Mouse (Mus musculus) CH12.LX (cell line): ENCODE measurements around the gene Smndc1. TPM values are rescaled to one million over a fixed set of nuclear protein-coding genes. Genes with fewer than 3 reads are reported as not detected.

Experiments used
- DNase-seq: peaks from one replicate; pipeline ENCODE4 v3.0.0-alpha.2; 2013; ENCODE audit errors: extremely low read depth
- H3K27ac ChIP-seq: 2 replicates; pipeline ENCODE4 v1.5.1; 2012; ENCODE audit warnings: low read depth, mild to moderate bottlenecking, control low read depth, moderate library complexity; ENCODE audit not compliant: insufficient read depth
- H3K27me3 ChIP-seq: replicated peaks from 2 replicates; pipeline ENCODE3; 2012; ENCODE audit warnings: inconsistent platforms
- H3K36me3 ChIP-seq, 2 experiments: replicated peaks in 1 of 2; 2 replicates each; pipeline versions ENCODE3 to v1.6.1; 2012; ENCODE audit warnings: inconsistent platforms in 1 of 2, low read length in 1 of 2, mild to moderate bottlenecking in 1 of 2, mixed read lengths in 1 of 2, moderate library complexity in 1 of 2; ENCODE audit not compliant: control insufficient read depth in 1 of 2, insufficient read depth in 1 of 2
- H3K4me1 ChIP-seq, 2 experiments: 2 replicates each; pipeline ENCODE4 v1.6.1; 2012; ENCODE audit warnings: inconsistent platforms in 1 of 2, moderate library complexity in 1 of 2; ENCODE audit not compliant: insufficient read depth in 2 of 2, control insufficient read depth in 1 of 2
- H3K4me2 ChIP-seq: 2 replicates; pipeline ENCODE4 v1.6.1; 2012; ENCODE audit warnings: low read depth, mild to moderate bottlenecking, control low read depth; ENCODE audit not compliant: poor library complexity, insufficient read depth, severe bottlenecking
- H3K4me3 ChIP-seq, 3 experiments: fragments of 150-350 bp in 1 of 3; sonication (generic) in 1 of 3; replicated peaks in 1 of 3; 2 replicates each; pipeline versions ENCODE3 to v1.5.1; 2011 to 2012; ENCODE audit warnings: low read depth in 2 of 3, low read length in 2 of 3, mild to moderate bottlenecking in 2 of 3, moderate library complexity in 2 of 3, control low read depth in 1 of 3, improper control_type of control experiment in 1 of 3, inconsistent platforms in 1 of 3, mixed read lengths in 1 of 3; ENCODE audit not compliant: poor library complexity in 1 of 3
- H3K79me2 ChIP-seq: replicated peaks from 2 replicates; pipeline ENCODE4 v1.6.1; 2012; ENCODE audit warnings: mild to moderate bottlenecking, moderate library complexity; ENCODE audit not compliant: control insufficient read depth, poor library complexity, insufficient read depth, severe bottlenecking; ENCODE audit errors: extremely low read depth
- H3K9ac ChIP-seq: 2 replicates; pipeline ENCODE4 v1.6.1; 2012; ENCODE audit warnings: low read depth, mild to moderate bottlenecking, control low read depth, moderate library complexity; ENCODE audit not compliant: insufficient read depth
- H3K9me3 ChIP-seq: replicated peaks from 2 replicates; pipeline ENCODE3; 2012; ENCODE audit warnings: low read length, inconsistent platforms, mixed read lengths
- CHD2 ChIP-seq: IDR thresholded peaks from 2 replicates; pipeline ENCODE4 v1.6.1; 2011; ENCODE audit warnings: low read length, improper control_type of control experiment
- CTCF ChIP-seq, 2 experiments: IDR thresholded peaks in 1 of 2; conservative IDR thresholded peaks in 1 of 2; 2 replicates each; pipeline ENCODE4 v1.5.1; 2011 to 2012; ENCODE audit warnings: low read depth in 2 of 2, low read length in 2 of 2, improper control_type of control experiment in 1 of 2, inconsistent platforms in 1 of 2, mild to moderate bottlenecking in 1 of 2, moderate library complexity in 1 of 2
- E2F4 ChIP-seq: IDR thresholded peaks from 2 replicates; pipeline ENCODE4 v1.6.1; 2011; ENCODE audit warnings: low read depth, low read length, improper control_type of control experiment; ENCODE audit not compliant: insufficient replicate concordance
- JUN ChIP-seq: IDR thresholded peaks from 2 replicates; pipeline ENCODE4 v1.6.1; 2011; ENCODE audit warnings: low read depth, mild to moderate bottlenecking, low read length, improper control_type of control experiment, moderate library complexity; ENCODE audit not compliant: insufficient read depth
- JUND ChIP-seq: conservative IDR thresholded peaks from 2 replicates; pipeline ENCODE4 v1.6.1; 2011; ENCODE audit warnings: low read depth, low read length, improper control_type of control experiment
- KAT2A ChIP-seq: IDR thresholded peaks from 2 replicates; pipeline ENCODE4 v1.6.1; 2012; ENCODE audit warnings: low read length, improper control_type of control experiment, inconsistent platforms; ENCODE audit not compliant: insufficient replicate concordance
- MAFK ChIP-seq: IDR thresholded peaks from 2 replicates; pipeline ENCODE4 v1.6.1; 2011; ENCODE audit warnings: low read length, improper control_type of control experiment; ENCODE audit not compliant: insufficient replicate concordance
- MAX ChIP-seq: IDR thresholded peaks from 2 replicates; pipeline ENCODE4 v1.6.1; 2011; ENCODE audit warnings: low read length, improper control_type of control experiment
- MAZ ChIP-seq: IDR thresholded peaks from 2 replicates; pipeline ENCODE4 v1.6.1; 2012; ENCODE audit warnings: low read depth, mild to moderate bottlenecking, inconsistent platforms, low read length, improper control_type of control experiment, moderate library complexity
- MEF2A ChIP-seq: IDR thresholded peaks from 2 replicates; pipeline ENCODE4 v1.6.1; 2014; ENCODE audit warnings: low read depth, mild to moderate bottlenecking, inconsistent platforms, low read length, improper control_type of control experiment, borderline replicate concordance
- MXI1 ChIP-seq: IDR thresholded peaks from 2 replicates; pipeline ENCODE4 v1.6.1; 2011; ENCODE audit warnings: mild to moderate bottlenecking, low read depth, low read length, improper control_type of control experiment
- NELFE ChIP-seq: IDR thresholded peaks from 2 replicates; pipeline ENCODE4 v1.6.1; 2011; ENCODE audit warnings: low read depth, low read length, improper control_type of control experiment
- PAX5 ChIP-seq: IDR thresholded peaks from 2 replicates; pipeline ENCODE4 v1.6.1; 2012; ENCODE audit warnings: low read length, inconsistent platforms, mixed read lengths
- POLR2A ChIP-seq: IDR thresholded peaks from 2 replicates; pipeline ENCODE4 v1.6.1; 2011; ENCODE audit warnings: low read depth, mild to moderate bottlenecking, improper control_type of control experiment, low read length
- RAD21 ChIP-seq: IDR thresholded peaks from 2 replicates; pipeline ENCODE4 v1.6.1; 2011; ENCODE audit warnings: low read depth, mild to moderate bottlenecking, low read length, improper control_type of control experiment, moderate library complexity
- SIN3A ChIP-seq: IDR thresholded peaks from 2 replicates; pipeline ENCODE4 v1.6.1; 2012; ENCODE audit warnings: low read length, improper control_type of control experiment, inconsistent platforms
- SMC3 ChIP-seq: IDR thresholded peaks from 2 replicates; pipeline ENCODE4 v1.6.1; 2011; ENCODE audit warnings: low read depth, low read length, improper control_type of control experiment
- TCF12 ChIP-seq: IDR thresholded peaks from 2 replicates; pipeline ENCODE4 v1.6.1; 2014; ENCODE audit warnings: low read depth, mild to moderate bottlenecking, inconsistent platforms, low read length, improper control_type of control experiment
- USF2 ChIP-seq: conservative IDR thresholded peaks from 2 replicates; pipeline ENCODE4 v1.6.1; 2011; ENCODE audit warnings: low read depth, low read length, improper control_type of control experiment
- ZC3H11A ChIP-seq: IDR thresholded peaks from 2 replicates; pipeline ENCODE4 v1.6.1; 2012; ENCODE audit warnings: low read depth, mild to moderate bottlenecking, inconsistent platforms, low read length, improper control_type of control experiment
- ZMIZ1 ChIP-seq: IDR thresholded peaks from 2 replicates; pipeline ENCODE4 v1.6.1; 2012; ENCODE audit warnings: low read depth, mild to moderate bottlenecking, inconsistent platforms, low read length, improper control_type of control experiment
- ZNF384 ChIP-seq: IDR thresholded peaks from 2 replicates; pipeline ENCODE4 v1.6.1; 2012; ENCODE audit warnings: low read depth, low read length, improper control_type of control experiment, inconsistent platforms
- dilution Hi-C: fragments of 300-500 bp; cut with MboI; formaldehyde crosslinking; loops from 2 replicates; pipeline ENCODE4 v1.14.3; 2020; ENCODE audit warnings: low sequenced_read_pairs; ENCODE audit not compliant: extremely low pct_unique_long_range_greater_than_20kb, extremely low pct_ligation_motif_present
- in situ Hi-C: fragments of 300-500 bp; cut with MboI; formaldehyde crosslinking; loops from 3 replicates; pipeline ENCODE4 v1.14.3; 2019; ENCODE audit warnings: low sequenced_read_pairs, low pct_ligation_motif_present, low pct_unique_long_range_greater_than_20kb, mixed read lengths
- polyA plus RNA-seq: library from polyadenylated mRNA; unstranded; fragments of >175 nt; gene quantifications from 2 replicates; pipeline ENCODE4 v1.2.1, GENCODE M21; 2012; ENCODE audit warnings: low read depth; ENCODE audit not compliant: insufficient read length
- total RNA-seq, 2 experiments: library from RNA; depleted of rRNA; stranded (reverse); fragments of 300-350 nt in 1 of 2; fragments of >200 nt in 1 of 2; gene quantifications; 2 replicates each; pipeline ENCODE4 v1.2.3; 2012 to 2014

The Smndc1 gene
- total and polyA plus RNA-seq, 3 experiments: 20.5 to 96.6 (median 41.3) TPM

DNA sequence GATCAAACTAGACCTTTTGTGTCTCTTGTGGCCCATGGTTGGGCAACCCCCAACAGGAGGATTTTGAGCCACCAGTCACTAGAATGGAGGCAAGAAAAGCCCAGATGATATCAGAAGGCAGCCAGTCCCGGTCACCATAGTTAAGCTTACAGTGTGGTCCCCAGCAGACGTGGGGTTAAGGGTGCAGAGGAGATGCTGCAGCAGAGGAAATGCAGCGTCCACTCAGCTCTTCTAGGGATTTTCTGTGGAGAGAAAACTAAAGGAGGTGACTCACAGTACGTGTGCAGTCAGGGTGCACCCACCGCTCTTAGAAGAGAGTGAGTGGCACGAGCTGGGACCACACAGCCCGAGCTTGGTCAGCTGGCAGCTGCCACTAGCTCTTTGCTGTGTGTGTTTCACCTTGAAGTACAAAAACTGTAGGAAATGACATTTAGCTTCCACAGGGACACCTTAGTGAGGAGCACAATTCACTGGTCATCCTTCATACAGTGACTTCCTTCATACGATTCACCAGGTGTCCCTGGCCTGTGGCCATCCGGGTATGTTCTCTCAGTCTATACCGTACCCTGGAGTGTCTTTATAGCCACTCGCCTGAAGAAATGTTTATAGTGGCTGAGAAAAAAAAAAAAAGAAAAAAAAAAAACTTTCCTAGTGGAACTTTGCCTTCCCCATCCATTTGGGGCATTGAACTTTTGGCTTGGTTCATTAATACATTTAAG is 24.2 kb downstream of the Smndc1 start:
- Histone ChIP-seq H3K27me3 (no peaks in the 10 kb centered on the region), H3K4me3 (no peak overlapping the region), H3K79me2 (no peaks in the 10 kb centered on the region), H3K4me1 (peaks cover 0 to 5% of the 10 kb centered on the region in 2 experiments; a peak in 1 of 4 replicates), H3K9ac (no peak overlapping the region), H3K36me3 (peaks cover 0 to 4% of the 10 kb centered on the region in 2 experiments), H3K27ac (no peak overlapping the region), H3K9me3 (peaks cover 3% of the 10 kb centered on the region), H3K4me2 (no peak overlapping the region)
- DNase-seq: no peak
- TF ChIP-seq JUND (no peak), E2F4 (no peak), NELFE (no peak), MAZ (no peak), ZMIZ1 (no peak), SIN3A (no peak), USF2 (no peak), MAFK (no peak), ZNF384 (no peak), KAT2A (no peak), JUN (no peak), POLR2A (no peak), SMC3 (no peak)
- in situ Hi-C loops (no loop called here), dilution Hi-C loops (no loop called here)

DNA sequence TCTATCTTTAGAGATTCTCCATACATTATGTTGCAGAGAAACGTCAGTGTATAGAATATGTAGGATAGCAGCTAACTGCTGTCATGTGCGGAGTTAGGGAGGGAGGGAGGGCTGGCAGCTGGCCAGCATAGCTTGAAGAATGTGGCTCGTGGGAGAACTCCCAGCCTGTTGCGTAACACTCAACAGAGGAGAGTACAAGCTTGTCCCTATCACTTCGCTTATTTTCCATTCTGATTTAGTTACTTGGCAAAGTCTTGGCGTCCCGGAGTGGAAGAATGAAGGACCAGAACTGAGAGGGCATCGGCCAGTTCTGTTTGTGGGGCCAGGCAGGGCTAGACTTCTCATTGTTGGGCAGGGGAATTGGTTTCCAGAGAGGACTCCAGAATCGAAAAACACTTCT is 25.4 kb downstream of the Smndc1 start:
- no peak for TF ChIP-seq TCF12
- TF ChIP-seq MEF2A: no peak
- no peak for TF ChIP-seq RAD21
- no peak for TF ChIP-seq ZC3H11A
- TF ChIP-seq CTCF (conservative IDR thresholded peaks at IDR 0.05 in 1 of 2, IDR thresholded peaks at IDR 0.05 in 1 of 2; ENCODE audit: low read depth in 2 of 2, low read length in 2 of 2): no peak
- TF ChIP-seq JUN: no peak
- no peak for TF ChIP-seq MAX
- no peak for TF ChIP-seq MAZ
- no peak for TF ChIP-seq PAX5
- TF ChIP-seq CHD2: no peak
- no peak for TF ChIP-seq MXI1
- no peak for TF ChIP-seq E2F4
- Histone ChIP-seq H3K9ac (no peak overlapping the region), H3K27me3 (no peaks in the 10 kb centered on the region), H3K36me3 (peaks cover 0 to 2% of the 10 kb centered on the region in 2 experiments), H3K9me3 (peaks cover 3% of the 10 kb centered on the region), H3K79me2 (no peaks in the 10 kb centered on the region), H3K4me1 (peaks cover 0 to 3% of the 10 kb centered on the region in 2 experiments; a peak in 1 of 4 replicates), H3K27ac (no peak overlapping the region), H3K4me3 (no peak overlapping the region), H3K4me2 (no peak overlapping the region)
- no peak for DNase-seq
- dilution Hi-C loops: no loop called here
- in situ Hi-C loops: loop anchor here (5.0 kb wide), 1 partner anchor 118 kb away; no protein-coding TSS in a partner anchor
